Mouse (Mus musculus): ENCODE results near the gene Sf3b1. TPM values are rescaled to one million over a fixed set of nuclear protein-coding genes. Genes with fewer than 3 reads are reported as not detected.

The Sf3b1 gene
- polyA plus RNA-seq, 1 experiment from 2014 or later = 234 TPM

DNA sequence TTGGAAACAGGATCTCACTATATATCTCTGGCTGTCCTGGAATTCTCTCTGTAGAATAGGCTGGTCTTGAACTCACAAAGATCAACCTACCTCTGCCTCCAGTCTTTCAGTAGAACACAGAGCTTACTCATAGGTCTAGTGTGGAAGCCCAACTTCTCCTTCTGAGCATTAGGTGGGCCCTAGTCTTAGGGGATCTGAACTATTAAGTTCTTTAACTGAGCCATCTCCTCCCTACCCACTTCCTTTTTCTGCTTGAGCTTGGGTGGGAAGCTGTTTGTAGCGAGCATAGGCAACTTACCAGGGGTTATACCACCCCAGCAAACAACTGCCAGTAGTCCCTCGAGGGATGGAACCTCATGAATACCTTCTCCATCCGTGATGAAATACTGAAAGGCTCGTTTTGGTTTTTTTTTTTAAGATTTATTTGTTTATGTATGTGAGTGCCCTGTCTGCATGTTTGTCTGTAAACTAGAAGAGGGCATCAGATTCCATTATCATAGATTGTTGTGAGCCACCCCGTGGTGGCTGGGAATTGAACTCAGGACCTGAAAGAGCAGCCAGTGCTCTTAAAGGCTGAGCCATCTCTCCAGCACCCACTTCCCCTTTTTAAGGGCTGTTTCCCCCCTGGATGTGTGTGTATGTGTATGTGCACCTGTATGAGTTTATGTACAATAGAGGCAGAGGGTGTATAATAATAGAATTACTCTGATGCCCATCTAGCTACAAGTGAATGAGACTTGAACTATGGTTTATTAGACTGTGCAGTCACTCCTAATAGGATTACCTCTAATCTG lies 28.2 kb upstream of the Sf3b1 start:
- no peaks in the 10 kb centered on the region for H3K9me3 ChIP-seq (replicated peaks; ENCODE audit: control insufficient read depth, low read length)
- 82% methylated on average over 5 of the region's 5 CpGs for WGBS (ENCODE audit: insufficient replicate concordance)
- H3K36me3 ChIP-seq (ENCODE audit: control insufficient read depth, insufficient read depth, low read length) = peaks cover 7% of the 10 kb centered on the region
- H3K9ac ChIP-seq (ENCODE audit: low read depth, low read length) = no peak overlapping the region
- H3K27me3 ChIP-seq (ENCODE audit: control insufficient read depth, insufficient read depth, low read length) = no peaks in the 10 kb centered on the region
- H3K27ac ChIP-seq (ENCODE audit: low read depth, low read length) = no peak overlapping the region
- H3K4me2 ChIP-seq = no peak overlapping the region
- no peak overlapping the region for H3K4me3 ChIP-seq (ENCODE audit: low read depth, low read length)
- peaks cover 5% of the 10 kb centered on the region for H3K4me1 ChIP-seq (ENCODE audit: control insufficient read depth, insufficient read depth, low read length)
- no peak for ATAC-seq (replicated peaks; ENCODE audit: insufficient number of reproducible peaks, low FRiP score, low TSS enrichment)

DNA sequence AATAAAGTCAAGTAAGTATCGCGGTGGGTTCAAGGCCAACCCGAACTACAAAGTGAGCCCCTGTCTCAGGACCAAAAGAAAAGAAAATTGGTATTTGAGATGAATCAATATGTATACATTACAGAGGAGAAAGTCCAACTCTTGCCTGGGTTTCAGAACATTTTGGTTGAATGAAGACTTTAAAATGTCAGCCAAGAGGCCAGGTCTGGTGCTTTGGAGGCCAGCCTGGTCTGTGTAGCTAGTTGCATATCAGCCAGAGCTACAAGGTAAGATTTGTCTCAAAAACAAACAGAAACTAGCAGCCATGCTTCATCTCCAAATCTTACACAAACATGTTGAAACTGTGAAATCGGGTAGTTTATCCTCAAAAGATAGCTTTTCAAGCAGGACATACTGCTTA lies 26.3 kb upstream of the Sf3b1 start:
- no peaks in the 10 kb centered on the region for H3K27me3 ChIP-seq (ENCODE audit: control insufficient read depth, insufficient read depth, low read length)
- ATAC-seq (replicated peaks; ENCODE audit: insufficient number of reproducible peaks, low FRiP score, low TSS enrichment) = no peak
- peaks cover 3% of the 10 kb centered on the region for H3K36me3 ChIP-seq (ENCODE audit: control insufficient read depth, insufficient read depth, low read length)
- H3K9me3 ChIP-seq (replicated peaks; ENCODE audit: control insufficient read depth, low read length) = no peaks in the 10 kb centered on the region
- 66% methylated on average over 4 of the region's 4 CpGs for WGBS (ENCODE audit: insufficient replicate concordance)
- peaks cover 5% of the 10 kb centered on the region for H3K4me1 ChIP-seq (ENCODE audit: control insufficient read depth, insufficient read depth, low read length)
- H3K4me3 ChIP-seq (ENCODE audit: low read depth, low read length) = peak overlapping the region; percentile 88
- H3K9ac ChIP-seq (ENCODE audit: low read depth, low read length) = peak overlapping the region; percentile 82
- H3K4me2 ChIP-seq = peak overlapping the region; percentile 75
- peak overlapping the region; percentile 96 for H3K27ac ChIP-seq (ENCODE audit: low read depth, low read length)

DNA sequence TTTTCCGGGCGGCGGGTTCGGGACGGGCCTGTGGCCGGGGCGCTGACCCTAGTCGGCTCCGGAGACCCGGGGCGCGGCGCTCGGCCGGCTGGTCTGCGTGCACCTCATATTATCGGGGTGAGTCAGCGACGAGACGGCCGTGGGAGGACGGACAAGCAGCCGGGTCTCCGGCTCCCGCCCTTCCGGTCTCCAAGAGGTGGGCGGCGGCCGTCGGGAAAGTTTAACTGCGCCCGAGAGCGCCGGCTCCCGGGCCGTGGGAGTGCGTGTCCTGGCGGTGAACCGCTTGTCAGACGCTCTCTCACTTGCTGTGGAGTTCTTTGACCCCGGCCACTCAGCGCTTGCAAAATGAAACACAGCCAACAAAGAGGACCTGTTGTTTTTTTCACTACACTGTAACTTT lies 25.7 kb upstream of the Sf3b1 start:
- no peaks in the 10 kb centered on the region for H3K9me3 ChIP-seq (replicated peaks; ENCODE audit: control insufficient read depth, low read length)
- H3K4me3 ChIP-seq (ENCODE audit: low read depth, low read length) = peak overlapping the region; percentile 88
- ATAC-seq (replicated peaks; ENCODE audit: insufficient number of reproducible peaks, low FRiP score, low TSS enrichment) = peak; percentile 77
- H3K27me3 ChIP-seq (ENCODE audit: control insufficient read depth, insufficient read depth, low read length) = no peaks in the 10 kb centered on the region
- H3K9ac ChIP-seq (ENCODE audit: low read depth, low read length) = peak overlapping the region; percentile 82
- peaks cover 3% of the 10 kb centered on the region for H3K36me3 ChIP-seq (ENCODE audit: control insufficient read depth, insufficient read depth, low read length)
- peak overlapping the region; percentile 96 for H3K27ac ChIP-seq (ENCODE audit: low read depth, low read length)
- peak overlapping the region; percentile 75 for H3K4me2 ChIP-seq
- peaks cover 5% of the 10 kb centered on the region for H3K4me1 ChIP-seq (ENCODE audit: control insufficient read depth, insufficient read depth, low read length)
- 2% methylated on average over 42 of the region's 42 CpGs for WGBS (ENCODE audit: insufficient replicate concordance)

DNA sequence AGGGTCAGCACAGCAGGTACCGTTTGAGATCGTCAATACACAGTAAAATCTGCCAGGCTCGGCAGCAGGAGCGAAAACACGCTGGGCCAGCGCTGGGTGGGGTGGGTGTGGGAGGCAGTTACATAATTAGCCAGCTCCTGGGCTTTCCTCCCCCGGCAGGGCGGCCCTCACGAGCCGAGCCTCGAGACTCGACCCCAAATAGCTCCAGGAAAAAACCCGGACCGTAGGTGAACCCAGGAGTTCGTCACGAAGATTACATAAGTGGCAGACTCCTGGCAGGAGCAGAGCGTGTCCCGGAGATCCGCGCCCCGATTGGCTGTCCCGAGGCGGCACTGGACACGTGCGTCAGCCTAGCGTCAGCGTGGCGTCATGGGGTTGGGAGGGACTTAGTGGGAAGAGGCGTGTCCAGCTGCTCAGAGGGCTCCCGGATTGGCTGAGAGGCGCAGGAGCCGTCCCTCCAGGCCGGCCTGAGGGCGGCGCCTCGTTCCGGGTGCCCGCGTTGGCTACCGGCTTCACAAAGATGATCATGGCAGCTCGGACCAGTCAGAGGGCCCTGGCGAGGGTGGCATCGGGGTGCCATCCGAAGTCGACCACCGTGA lies 25.2 kb upstream of the Sf3b1 start, which contains the start of gene Coq10b:
Gene Coq10b, plus strand, starts transcription at position 416 of the 599 bp plus-strand sequence.
- Histone ChIP-seq H3K9ac (ENCODE audit: low read depth, low read length) (peak within 1 kb of the TSS; percentile 82), H3K27ac (ENCODE audit: low read depth, low read length) (peak within 1 kb of the TSS; percentile 96), H3K36me3 (ENCODE audit: control insufficient read depth, insufficient read depth, low read length) (peaks cover 3% of the 10 kb centered on the region), H3K4me1 (ENCODE audit: control insufficient read depth, insufficient read depth, low read length) (peaks cover 5% of the 10 kb centered on the region), H3K4me2 (peak within 1 kb of the TSS; percentile 75), H3K9me3 (replicated peaks; ENCODE audit: control insufficient read depth, low read length) (no peaks in the 10 kb centered on the region), H3K4me3 (ENCODE audit: low read depth, low read length) (peak within 1 kb of the TSS; percentile 88), H3K27me3 (ENCODE audit: control insufficient read depth, insufficient read depth, low read length) (no peaks in the 10 kb centered on the region)
- peak; percentile 100 for ATAC-seq (replicated peaks; ENCODE audit: insufficient number of reproducible peaks, low FRiP score, low TSS enrichment)
- under 1% methylated on average over 46 of the region's 46 CpGs for WGBS (ENCODE audit: insufficient replicate concordance)

DNA sequence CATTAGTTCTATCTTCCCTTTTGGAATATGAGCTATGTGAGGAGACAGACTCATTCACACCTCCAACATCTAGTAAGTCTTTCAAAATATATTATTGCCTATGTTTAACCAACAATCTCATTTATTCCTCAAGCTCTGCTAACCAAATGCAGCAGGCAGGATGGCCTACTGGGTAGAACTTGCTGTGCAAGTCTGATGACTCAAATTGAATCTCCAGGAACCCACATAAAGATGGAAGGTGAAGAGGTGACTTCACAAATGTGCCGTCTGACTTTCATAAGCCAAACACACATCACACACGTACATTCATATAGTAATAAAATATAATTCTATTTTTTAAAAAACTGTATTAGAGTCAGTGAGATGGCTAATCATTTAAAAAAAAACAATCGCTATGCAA lies 24.4 kb upstream of the Sf3b1 start:
- H3K9me3 ChIP-seq (replicated peaks; ENCODE audit: control insufficient read depth, low read length) = no peaks in the 10 kb centered on the region
- peak overlapping the region; percentile 88; the same call in 1 of the 2 replicates for H3K4me3 ChIP-seq (ENCODE audit: low read depth, low read length)
- 66% methylated on average over 3 of the region's 3 CpGs for WGBS (ENCODE audit: insufficient replicate concordance)
- H3K27ac ChIP-seq (ENCODE audit: low read depth, low read length) = no peak overlapping the region
- peaks cover 5% of the 10 kb centered on the region for H3K4me1 ChIP-seq (ENCODE audit: control insufficient read depth, insufficient read depth, low read length)
- H3K36me3 ChIP-seq (ENCODE audit: control insufficient read depth, insufficient read depth, low read length) = peaks cover under 1% of the 10 kb centered on the region
- no peaks in the 10 kb centered on the region for H3K27me3 ChIP-seq (ENCODE audit: control insufficient read depth, insufficient read depth, low read length)
- peak overlapping the region; percentile 75 for H3K4me2 ChIP-seq
- ATAC-seq (replicated peaks; ENCODE audit: insufficient number of reproducible peaks, low FRiP score, low TSS enrichment) = no peak
- H3K9ac ChIP-seq (ENCODE audit: low read depth, low read length) = no peak overlapping the region

DNA sequence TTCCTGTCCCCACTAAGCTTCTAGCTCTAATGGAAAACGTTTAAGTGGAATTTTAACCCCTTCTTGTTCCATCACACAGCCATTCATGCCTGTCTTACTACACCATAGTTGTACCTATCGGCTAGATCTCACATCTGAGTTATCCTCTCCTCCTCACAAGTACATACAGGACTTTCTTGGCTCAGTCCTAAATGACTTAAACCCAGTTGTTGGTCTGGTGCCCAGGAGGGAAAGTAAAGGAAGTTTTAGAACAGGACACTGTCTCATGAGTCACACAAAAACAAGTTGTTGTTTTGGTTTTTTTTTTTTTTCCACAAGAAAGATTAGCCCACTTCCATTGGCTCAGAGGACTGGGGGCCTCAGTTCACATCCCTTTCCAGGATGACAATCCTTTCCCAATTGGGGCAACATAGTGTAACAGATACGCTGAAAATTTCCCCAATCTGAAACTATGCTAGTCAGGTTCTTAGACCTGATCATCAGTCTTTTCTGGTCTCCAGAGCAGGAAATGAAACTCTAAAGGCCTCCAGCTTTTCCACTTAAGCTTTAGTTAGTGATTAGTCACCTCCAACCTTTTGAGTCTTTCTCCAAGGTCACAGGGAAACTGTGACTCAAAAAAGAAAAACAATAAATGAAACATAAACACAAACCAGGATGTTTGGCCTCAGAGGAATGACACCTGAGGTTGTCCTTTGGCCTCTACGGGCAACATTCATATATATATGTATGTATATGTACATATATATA lies 21.7 kb upstream of the Sf3b1 start:
- H3K4me1 ChIP-seq (ENCODE audit: control insufficient read depth, insufficient read depth, low read length) = peaks cover 5% of the 10 kb centered on the region
- no peak overlapping the region for H3K4me3 ChIP-seq (ENCODE audit: low read depth, low read length)
- no peak for ATAC-seq (replicated peaks; ENCODE audit: insufficient number of reproducible peaks, low FRiP score, low TSS enrichment)
- H3K4me2 ChIP-seq = no peak overlapping the region
- no peak overlapping the region for H3K27ac ChIP-seq (ENCODE audit: low read depth, low read length)
- no peaks in the 10 kb centered on the region for H3K9me3 ChIP-seq (replicated peaks; ENCODE audit: control insufficient read depth, low read length)
- H3K36me3 ChIP-seq (ENCODE audit: control insufficient read depth, insufficient read depth, low read length) = no peaks in the 10 kb centered on the region
- 60% methylated on average over 4 of the region's 4 CpGs for WGBS (ENCODE audit: insufficient replicate concordance)
- no peaks in the 10 kb centered on the region for H3K27me3 ChIP-seq (ENCODE audit: control insufficient read depth, insufficient read depth, low read length)
- no peak overlapping the region for H3K9ac ChIP-seq (ENCODE audit: low read depth, low read length)

DNA sequence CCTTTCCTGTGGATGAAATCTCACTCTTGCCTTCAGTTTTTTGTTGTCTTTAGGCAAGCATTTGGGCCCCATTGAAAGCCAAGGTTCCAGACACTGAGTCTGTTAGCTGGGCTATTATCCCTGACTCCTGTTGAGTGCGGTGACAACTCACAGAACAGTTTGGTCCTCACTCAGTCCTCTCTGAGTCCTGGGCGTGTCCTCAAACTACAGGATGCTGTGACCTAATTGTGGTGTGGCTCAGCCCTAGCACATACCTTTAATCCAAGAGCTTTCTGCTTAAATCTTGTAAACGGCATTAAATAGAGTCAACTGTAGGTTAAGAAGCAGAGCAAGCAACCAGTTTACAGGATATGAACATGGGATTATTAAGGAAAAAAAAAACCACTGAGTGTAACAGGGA lies 15.9 kb upstream of the Sf3b1 start:
- Histone ChIP-seq H3K9me3 (replicated peaks; ENCODE audit: control insufficient read depth, low read length) (peaks cover 6% of the 10 kb centered on the region), H3K36me3 (ENCODE audit: control insufficient read depth, insufficient read depth, low read length) (no peaks in the 10 kb centered on the region), H3K27me3 (ENCODE audit: control insufficient read depth, insufficient read depth, low read length) (no peaks in the 10 kb centered on the region), H3K4me3 (ENCODE audit: low read depth, low read length) (no peak overlapping the region), H3K4me1 (ENCODE audit: control insufficient read depth, insufficient read depth, low read length) (no peaks in the 10 kb centered on the region), H3K27ac (ENCODE audit: low read depth, low read length) (no peak overlapping the region), H3K9ac (ENCODE audit: low read depth, low read length) (no peak overlapping the region), H3K4me2 (no peak overlapping the region)
- ATAC-seq (replicated peaks; ENCODE audit: insufficient number of reproducible peaks, low FRiP score, low TSS enrichment) = no peak
- WGBS (ENCODE audit: insufficient replicate concordance) = 70% methylated on average over 3 of the region's 3 CpGs

DNA sequence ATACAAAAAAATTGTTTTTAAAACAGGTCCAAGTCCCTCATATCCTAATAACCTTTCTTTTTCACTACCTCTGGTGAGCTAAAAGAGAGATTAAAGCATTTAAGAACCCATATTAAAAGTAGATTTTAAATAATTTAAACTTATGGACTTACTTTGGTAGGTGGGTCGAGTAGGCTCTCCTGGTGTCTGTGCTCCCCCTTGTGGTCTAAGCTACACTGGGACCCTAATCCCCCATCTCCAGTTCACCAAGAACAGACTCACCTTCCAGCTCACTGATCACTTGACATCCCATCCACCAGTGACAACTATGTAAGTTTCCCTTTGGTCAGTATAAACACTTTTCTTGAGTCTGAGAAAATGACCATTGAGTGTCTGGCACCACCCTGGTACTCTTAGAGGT lies 15.0 kb upstream of the Sf3b1 start:
- 60% methylated on average over 1 of the region's 1 CpGs for WGBS (ENCODE audit: insufficient replicate concordance)
- Histone ChIP-seq H3K4me1 (ENCODE audit: control insufficient read depth, insufficient read depth, low read length) (no peaks in the 10 kb centered on the region), H3K4me3 (ENCODE audit: low read depth, low read length) (no peak overlapping the region), H3K36me3 (ENCODE audit: control insufficient read depth, insufficient read depth, low read length) (no peaks in the 10 kb centered on the region), H3K9ac (ENCODE audit: low read depth, low read length) (no peak overlapping the region), H3K4me2 (no peak overlapping the region), H3K27ac (ENCODE audit: low read depth, low read length) (no peak overlapping the region), H3K27me3 (ENCODE audit: control insufficient read depth, insufficient read depth, low read length) (no peaks in the 10 kb centered on the region), H3K9me3 (replicated peaks; ENCODE audit: control insufficient read depth, low read length) (peaks cover 6% of the 10 kb centered on the region)
- ATAC-seq (replicated peaks; ENCODE audit: insufficient number of reproducible peaks, low FRiP score, low TSS enrichment) = no peak

Data from heart, embryonic 11.5 days (tissue).